Mouse (Mus musculus) forebrain, embryonic 13.5 days (tissue): Measurements from ENCODE around the gene Taf15. TPM values are rescaled to one million over a fixed set of nuclear protein-coding genes. Genes with fewer than 3 reads are reported as not detected.
"Not testable (repeated sequence)": the region's sequence is repeated elsewhere in the genome, so short reads cannot be mapped to it uniquely, and the experiment has no call there.

ENCODE experiments used
- ATAC-seq: fragments of 200-750 bp; cut with Nextera tagmentation; 2 replicates; pipeline ENCODE4 v1.8.0; 2017
- H3K27ac ChIP-seq: fragments of 300-500 bp; sonication (generic); 2 replicates; pipeline ENCODE4 v1.5.1; 2015; ENCODE audit warnings: inconsistent platforms, mild to moderate bottlenecking, moderate library complexity
- H3K27me3 ChIP-seq: fragments of 300-500 bp; sonication (generic); 2 replicates; pipeline ENCODE4 v1.6.1; 2015; ENCODE audit warnings: mild to moderate bottlenecking, inconsistent platforms
- H3K36me3 ChIP-seq: fragments of 300-500 bp; sonication (generic); 2 replicates; pipeline ENCODE4 v1.6.1; 2015; ENCODE audit warnings: mild to moderate bottlenecking, inconsistent platforms; ENCODE audit not compliant: poor library complexity, severe bottlenecking
- H3K4me1 ChIP-seq: fragments of 300-500 bp; sonication (generic); 2 replicates; pipeline ENCODE4 v1.6.1; 2015; ENCODE audit warnings: inconsistent platforms
- H3K4me2 ChIP-seq: fragments of 300-500 bp; sonication (generic); 2 replicates; pipeline ENCODE4 v1.6.1; 2015; ENCODE audit warnings: inconsistent platforms, mild to moderate bottlenecking, moderate library complexity
- H3K4me3 ChIP-seq: fragments of 300-500 bp; sonication (generic); 2 replicates; pipeline ENCODE4 v1.5.1; 2015; ENCODE audit warnings: mild to moderate bottlenecking, inconsistent platforms
- H3K9ac ChIP-seq: fragments of 300-500 bp; sonication (generic); 2 replicates; pipeline ENCODE4 v1.6.1; 2015; ENCODE audit warnings: mild to moderate bottlenecking, inconsistent platforms
- H3K9me3 ChIP-seq: fragments of 300-500 bp; sonication (generic); replicated peaks from 2 replicates; pipeline ENCODE4 v1.6.1; 2016; ENCODE audit warnings: inconsistent platforms
- WGBS: fragments of 180-500 bp; shearing (Covaris S2); methylation state at CpG from one replicate; pipeline ENCODE4 v1.1.7; 2015; 5-methylcytosine and 5-hydroxymethylcytosine counted together
- polyA plus RNA-seq: library from polyadenylated mRNA; unstranded; fragments of >200 nt; fragmentation: Nextera tagmentation; extraction: Ambion mirVana; gene quantifications from 2 replicates; pipeline ENCODE4 v1.2.1, GENCODE M21; 2015

Taf15 gene
- polyA plus RNA-seq, 1 experiment from 2014 or later = 20.5 TPM

DNA sequence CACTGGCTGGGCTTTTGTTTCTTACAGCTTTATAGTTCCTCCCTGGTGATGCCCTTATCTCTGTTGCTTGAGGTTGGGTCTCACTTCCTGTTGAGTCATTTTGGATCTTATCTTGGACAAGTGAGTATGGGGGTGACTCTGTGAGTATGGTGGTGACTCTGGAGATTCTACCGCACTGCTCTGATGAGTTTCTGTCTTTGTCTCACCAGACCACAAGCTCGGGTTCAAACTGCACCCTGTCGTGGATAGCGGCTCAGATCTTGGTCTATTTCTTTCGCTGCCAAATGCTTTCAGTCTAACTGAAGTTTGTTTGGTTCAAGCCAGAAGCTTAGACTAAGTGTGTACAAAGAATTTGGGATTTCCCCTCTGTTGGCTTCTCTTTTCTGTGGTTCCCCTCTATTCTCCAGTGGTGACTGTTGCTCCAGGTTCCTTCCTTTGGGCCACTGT lies 77.3 kb downstream of the Taf15 start:
- Histone ChIP-seq H3K27me3 (no peaks in the 10 kb centered on the region), H3K4me3 (no peak overlapping the region)

GRCm38 (mm10) chr11:83551037-83551436 lies 78.2 kb downstream of the Taf15 start:
- 89% methylated on average over 7 of the region's 7 CpGs for WGBS
- not testable (repeated sequence) for ATAC-seq

More for the DNA sequence above, 77.3 kb downstream of the Taf15 start:
- H3K4me2 ChIP-seq = no peak overlapping the region
- H3K9ac ChIP-seq = no peak overlapping the region
- ATAC-seq = no peak
- WGBS = 95% methylated on average over 5 of the region's 5 CpGs
- no peaks in the 10 kb centered on the region for H3K9me3 ChIP-seq
- no peaks in the 10 kb centered on the region for H3K36me3 ChIP-seq
- no peak overlapping the region for H3K27ac ChIP-seq
- no peaks in the 10 kb centered on the region for H3K4me1 ChIP-seq

GRCm38 (mm10) chr11:83551668-83552067 lies 78.8 kb downstream of the Taf15 start:
- Histone ChIP-seq H3K4me2 (no peak overlapping the region), H3K9me3 (no peaks in the 10 kb centered on the region), H3K27ac (no peak overlapping the region), H3K4me1 (0 out of 2 replicates have a peak, but pooled peaks cover 2% of the 10 kb centered on the region), H3K36me3 (no peaks in the 10 kb centered on the region), H3K4me3 (no peak overlapping the region), H3K27me3 (no peaks in the 10 kb centered on the region), H3K9ac (no peak overlapping the region)
- no peak for ATAC-seq
- WGBS = 84% methylated on average over 5 of the region's 5 CpGs

More at GRCm38 (mm10) chr11:83551037-83551436, 78.2 kb downstream of the Taf15 start:
- H3K9me3 ChIP-seq, H3K4me1 ChIP-seq, H3K36me3 ChIP-seq, H3K27me3 ChIP-seq, H3K4me3 ChIP-seq, H3K4me2 ChIP-seq, H3K9ac ChIP-seq, H3K27ac ChIP-seq: not testable (repeated sequence)

Other genes starting within 250 kb of the Taf15 start
- gene Slfn14, start 186.4 kb upstream of the Taf15 start, polyA plus RNA-seq = 0.04 and 0.14 TPM in 2 replicates
- gene Ap2b1, start 174.1 kb upstream of the Taf15 start, polyA plus RNA-seq = 82.2 and 85.4 TPM in 2 replicates
- 17.7 and 18.2 TPM in 2 replicates for gene Pex12, start 170.5 kb upstream of the Taf15 start, polyA plus RNA-seq
- 6.5 and 9.9 TPM in 2 replicates for gene Rasl10b, start 63.9 kb upstream of the Taf15 start, polyA plus RNA-seq
- gene Gas2l2, start 43.6 kb upstream of the Taf15 start, polyA plus RNA-seq = 0.21 and 0.30 TPM in 2 replicates
- gene 1700020L24Rik, start 35.4 kb upstream of the Taf15 start, polyA plus RNA-seq = not detected in 2 replicates
- 2.5 TPM in 2 replicates for gene Mmp28, start 10.0 kb upstream of the Taf15 start, polyA plus RNA-seq
- gene Heatr9, start 49.1 kb downstream of the Taf15 start, polyA plus RNA-seq = not detected in 2 replicates
- not detected in 2 replicates for gene Ccl5, start 57.4 kb downstream of the Taf15 start, polyA plus RNA-seq
- gene Ccl9, start 105.5 kb downstream of the Taf15 start, polyA plus RNA-seq = 0.48 and 0.81 TPM in 2 replicates
- gene Ccl6, start 120.0 kb downstream of the Taf15 start, polyA plus RNA-seq = 0.87 and 1.1 TPM in 2 replicates
- gene Rpl9-ps1, start 172.5 kb downstream of the Taf15 start, polyA plus RNA-seq = not detected in 2 replicates
- gene Ccl3, start 176.3 kb downstream of the Taf15 start, polyA plus RNA-seq = 0.61 and 1.0 TPM in 2 replicates
- gene Ccl4, start 189.5 kb downstream of the Taf15 start, polyA plus RNA-seq = 0.36 TPM in 1 of 2 replicates, not detected in the other
- not detected in 2 replicates for gene Wfdc17, start 230.9 kb downstream of the Taf15 start, polyA plus RNA-seq
- not detected in 2 replicates for gene Wfdc18, start 235.9 kb downstream of the Taf15 start, polyA plus RNA-seq